Mouse (Mus musculus) kidney, adult 2 months (tissue): ENCODE data around the gene Dolpp1. TPM values are rescaled to one million over a fixed set of nuclear protein-coding genes. Genes with fewer than 3 reads are reported as not detected.
A peak's percentile ranks its signal among the peaks of the same experiment; 100 is the strongest.

Experiments
- DNase-seq: peaks from one replicate; pipeline ENCODE4 v3.0.0; 2021
- H3K27ac ChIP-seq: fragments of 200-500 bp; 2 replicates; pipeline ENCODE4 v1.5.1; 2012; ENCODE audit warnings: low read depth, low read length, control low read depth, inconsistent platforms; ENCODE audit not compliant: insufficient read depth
- H3K27me3 ChIP-seq: fragments of 200-500 bp; replicated peaks from 2 replicates; pipeline ENCODE4 v1.6.1; 2012; ENCODE audit warnings: mild to moderate bottlenecking, moderate library complexity, low read length, inconsistent platforms; ENCODE audit not compliant: control insufficient read depth, insufficient read depth
- H3K36me3 ChIP-seq: fragments of 200-500 bp; 2 replicates; pipeline ENCODE4 v1.6.1; 2012; ENCODE audit warnings: mild to moderate bottlenecking, moderate library complexity, low read length, inconsistent platforms; ENCODE audit not compliant: control insufficient read depth, insufficient read depth
- H3K4me1 ChIP-seq: fragments of 200-500 bp; 2 replicates; pipeline ENCODE4 v1.6.1; 2011; ENCODE audit warnings: low read length; ENCODE audit not compliant: control insufficient read depth, insufficient read depth
- H3K4me3 ChIP-seq: fragments of 200-500 bp; 2 replicates; pipeline ENCODE4 v1.5.1; 2011; ENCODE audit warnings: mild to moderate bottlenecking, low read depth, low read length, control low read depth; ENCODE audit not compliant: insufficient read depth
- CTCF ChIP-seq: fragments of 200-500 bp; conservative IDR thresholded peaks from 2 replicates; pipeline ENCODE4 v1.5.1; 2011; ENCODE audit warnings: low read depth, mild to moderate bottlenecking, control low read depth, low read length, moderate library complexity, mixed read lengths; ENCODE audit not compliant: insufficient read depth, insufficient read length
- POLR2A ChIP-seq: fragments of 200-500 bp; IDR thresholded peaks from one replicate; pipeline ENCODE4 v1.6.1; 2011; ENCODE audit warnings: low read depth, low read length, control low read depth
- WGBS: fragments of 180-500 bp; shearing (Covaris S2); methylation state at CpG from one replicate; pipeline ENCODE4 v1.1.7; 2018; 5-methylcytosine and 5-hydroxymethylcytosine counted together
- polyA plus RNA-seq: library from polyadenylated mRNA; depleted of rRNA; stranded (reverse); fragments of >200 nt; gene quantifications from 2 replicates; pipeline ENCODE4 v1.2.3, GENCODE M21; 2012

The Dolpp1 gene
- polyA plus RNA-seq, 1 experiment: 30.6 TPM

DNA sequence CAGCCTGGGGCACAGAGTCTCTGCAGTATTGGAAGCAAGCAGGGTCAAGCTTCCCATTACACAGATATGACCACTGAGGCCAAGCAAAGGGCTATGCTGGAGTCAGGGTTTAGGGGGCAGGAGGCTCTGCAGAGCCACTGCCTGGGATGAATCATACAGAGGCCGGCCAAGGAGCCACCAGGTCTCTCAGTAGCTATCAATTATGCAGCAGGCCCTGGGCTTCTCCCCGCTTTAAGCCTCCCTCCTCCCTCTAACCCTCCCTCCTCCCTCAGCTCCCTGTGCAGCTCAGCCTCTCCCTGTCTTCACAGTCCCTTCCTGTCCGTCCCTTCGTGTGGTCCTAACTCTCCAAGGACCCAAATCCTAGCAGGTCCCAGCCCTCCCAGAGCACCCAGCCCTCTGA lies 35.8 kb upstream of the Dolpp1 start:
- peaks cover 4% of the 10 kb centered on the region; the same call in 1 of the 2 replicates for H3K4me1 ChIP-seq
- no peaks in the 10 kb centered on the region for H3K36me3 ChIP-seq
- no peaks in the 10 kb centered on the region for H3K27me3 ChIP-seq
- no peak for TF ChIP-seq POLR2A
- no peak for TF ChIP-seq CTCF
- DNase-seq: no peak
- 60% methylated on average over 4 of the region's 4 CpGs for WGBS
- H3K4me3 ChIP-seq: no peak overlapping the region
- no peak overlapping the region for H3K27ac ChIP-seq

DNA sequence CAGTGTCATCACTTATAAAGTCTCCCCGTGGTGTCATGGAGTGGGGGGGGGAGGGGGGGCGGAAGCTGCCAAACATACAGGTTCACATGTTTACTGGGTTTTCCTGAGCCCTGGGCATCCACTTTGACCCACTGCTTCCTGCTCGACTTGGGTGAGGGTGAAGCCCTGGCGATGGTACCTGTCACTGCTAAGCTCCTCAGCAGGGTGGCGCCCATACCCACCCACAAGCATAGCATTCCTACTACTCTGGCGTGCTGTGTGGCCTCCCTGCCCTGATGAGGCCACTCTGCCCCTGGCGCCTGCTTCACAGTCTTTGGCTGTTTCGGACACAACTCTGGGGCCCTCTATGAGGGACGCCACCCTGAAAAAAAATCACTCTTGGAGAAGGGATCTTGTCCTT lies 35.1 kb upstream of the Dolpp1 start:
- H3K36me3 ChIP-seq: no peaks in the 10 kb centered on the region
- no peak for DNase-seq
- TF ChIP-seq POLR2A: no peak
- no peak for TF ChIP-seq CTCF
- no peak overlapping the region for H3K4me3 ChIP-seq
- no peak overlapping the region for H3K27ac ChIP-seq
- peaks cover 4% of the 10 kb centered on the region; the same call in 1 of the 2 replicates for H3K4me1 ChIP-seq
- 74% methylated on average over 9 of the region's 9 CpGs for WGBS
- no peaks in the 10 kb centered on the region for H3K27me3 ChIP-seq

DNA sequence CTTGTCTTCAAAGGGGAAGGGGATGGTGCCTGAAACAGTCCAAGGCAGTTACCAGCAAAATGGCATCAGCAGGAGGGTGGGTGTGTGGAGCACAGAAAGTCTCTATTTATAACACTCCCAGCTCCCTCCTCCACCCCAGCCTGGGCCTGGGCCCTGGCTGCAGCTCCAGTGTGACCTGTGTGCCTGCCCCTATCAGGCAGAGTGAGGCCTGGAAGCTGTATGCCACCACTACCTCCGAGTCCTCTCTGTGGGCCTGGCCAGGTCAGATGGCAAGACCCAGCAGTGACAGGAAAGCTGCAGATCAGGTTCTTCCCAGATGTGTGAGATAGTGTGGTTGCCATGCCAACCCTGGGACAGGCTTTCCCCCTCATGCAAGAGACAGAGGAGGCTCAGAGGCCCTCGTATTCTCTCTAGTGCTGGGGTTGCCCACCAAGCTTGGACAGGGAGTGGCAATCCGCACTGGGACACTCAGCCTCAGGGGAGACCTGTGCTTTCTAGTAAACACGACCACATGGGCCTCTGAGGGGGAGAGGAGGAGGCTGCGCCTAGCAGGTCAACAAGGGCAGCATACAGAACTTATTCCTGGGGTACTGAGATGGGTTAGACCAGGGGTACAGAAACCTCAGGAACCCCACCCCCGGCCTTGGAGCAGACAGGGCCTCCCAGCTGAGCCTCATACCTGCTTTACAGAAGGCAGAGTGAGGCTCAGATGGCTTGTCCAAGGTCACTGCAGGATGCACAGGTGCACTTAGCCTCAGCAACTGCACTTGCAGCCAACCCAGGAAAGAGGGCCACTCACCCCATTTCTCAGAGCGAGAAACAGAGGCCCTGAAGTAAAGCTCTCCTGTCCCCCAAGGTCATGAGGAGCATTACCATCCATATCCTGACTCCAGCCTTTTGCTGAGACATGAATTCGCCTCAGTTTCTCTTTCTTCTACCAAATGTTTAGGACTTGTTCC lies 34.2 kb upstream of the Dolpp1 start:
- 47% methylated on average over 8 of the region's 8 CpGs for WGBS
- H3K27me3 ChIP-seq: no peaks in the 10 kb centered on the region
- no peak for DNase-seq
- H3K4me3 ChIP-seq: peak overlapping the region; percentile 9; the same call in 1 of the 2 replicates
- no peaks in the 10 kb centered on the region for H3K36me3 ChIP-seq
- H3K27ac ChIP-seq: peak overlapping the region; percentile 29; the same call in 1 of the 2 replicates
- TF ChIP-seq POLR2A: no peak
- no peak for TF ChIP-seq CTCF
- peaks cover 4% of the 10 kb centered on the region; the same call in 1 of the 2 replicates for H3K4me1 ChIP-seq

DNA sequence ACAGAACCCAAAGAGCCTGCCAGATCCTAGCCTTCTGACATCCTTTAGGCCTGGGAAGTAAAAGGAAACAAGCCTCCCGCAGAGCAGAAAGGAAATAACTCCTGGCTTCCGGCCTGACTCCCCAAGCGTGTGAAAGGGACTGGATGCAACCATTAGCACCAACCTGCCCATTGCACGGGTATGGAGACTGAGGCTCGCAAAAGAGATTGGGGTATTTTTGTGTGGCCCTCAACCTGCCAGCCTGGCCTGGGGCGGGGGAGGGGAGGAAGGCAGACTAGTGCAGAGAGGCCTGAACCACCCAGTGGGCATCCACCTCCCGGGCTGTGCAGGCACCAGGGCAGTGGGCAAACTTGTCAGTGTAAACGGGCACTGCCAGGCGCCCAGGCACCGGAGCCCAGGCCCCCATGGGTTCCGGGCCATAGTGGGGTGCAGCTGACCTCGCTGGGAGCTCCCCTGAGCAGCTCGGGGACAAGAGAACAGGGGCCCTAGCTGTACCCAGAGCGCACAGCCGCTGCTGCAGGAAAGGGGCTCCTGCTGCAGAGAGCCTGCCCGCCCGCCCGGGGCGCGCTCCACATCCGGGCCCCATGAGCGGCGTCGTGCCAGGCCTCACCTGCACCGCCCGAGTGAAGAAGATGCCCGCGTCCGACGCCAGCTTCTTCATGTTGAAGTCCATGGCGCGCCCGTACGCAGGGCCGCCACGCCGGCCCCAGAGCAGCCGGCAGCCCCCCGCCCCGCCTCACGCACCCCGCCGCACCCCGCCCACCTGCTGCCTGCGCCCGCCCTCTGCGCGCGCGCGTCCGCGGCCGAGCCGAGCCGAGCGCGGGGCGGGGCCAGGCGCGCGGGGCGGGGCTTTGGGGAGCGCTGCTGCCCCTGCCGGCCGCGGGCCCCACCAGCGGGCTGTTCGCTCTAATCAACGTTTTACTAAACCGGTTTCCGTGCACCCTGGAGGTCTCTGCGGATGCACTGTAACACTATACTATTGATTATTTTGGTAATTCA lies 33.2 kb upstream of the Dolpp1 start, which contains the start of gene Sh3glb2:
Gene Sh3glb2, minus strand, starts transcription at position 805 of the 999 bp plus-strand sequence.
- Histone ChIP-seq H3K4me3 (peak within 1 kb of the TSS; percentile 94), H3K36me3 (no peaks in the 10 kb centered on the region), H3K27me3 (no peaks in the 10 kb centered on the region), H3K27ac (peak within 1 kb of the TSS; percentile 54), H3K4me1 (peaks cover 4% of the 10 kb centered on the region; the same call in 1 of the 2 replicates)
- WGBS: 1% methylated on average over 65 of the region's 73 CpGs
- TF ChIP-seq CTCF (peak; percentile 39), POLR2A (no peak)
- peak; percentile 85 for DNase-seq

DNA sequence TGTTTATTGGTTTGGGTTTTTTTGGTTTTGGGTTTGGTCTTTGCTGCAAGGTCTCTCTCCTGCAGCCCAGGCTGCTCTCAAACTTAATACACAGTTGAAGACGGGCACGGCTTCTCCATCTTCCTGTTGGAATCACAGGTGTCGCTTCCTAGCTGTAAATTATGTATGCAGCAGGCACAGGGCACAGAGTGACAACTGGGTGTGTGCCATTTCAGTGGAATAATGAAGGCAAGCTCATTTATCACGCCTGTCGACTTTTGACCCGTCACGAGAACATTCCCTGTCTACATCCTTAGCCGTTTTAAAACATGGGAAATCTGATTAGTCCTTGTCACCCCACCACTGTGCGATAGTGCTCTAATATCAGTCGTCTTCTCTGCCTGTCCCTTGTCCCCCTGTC lies 31.4 kb upstream of the Dolpp1 start:
- no peak overlapping the region for H3K4me3 ChIP-seq
- no peak overlapping the region for H3K27ac ChIP-seq
- no peak for TF ChIP-seq POLR2A
- no peak for TF ChIP-seq CTCF
- H3K36me3 ChIP-seq: no peaks in the 10 kb centered on the region
- H3K4me1 ChIP-seq: peaks cover 14% of the 10 kb centered on the region
- H3K27me3 ChIP-seq: no peaks in the 10 kb centered on the region
- WGBS: 61% methylated on average over 10 of the region's 10 CpGs
- peak; percentile 58 for DNase-seq

DNA sequence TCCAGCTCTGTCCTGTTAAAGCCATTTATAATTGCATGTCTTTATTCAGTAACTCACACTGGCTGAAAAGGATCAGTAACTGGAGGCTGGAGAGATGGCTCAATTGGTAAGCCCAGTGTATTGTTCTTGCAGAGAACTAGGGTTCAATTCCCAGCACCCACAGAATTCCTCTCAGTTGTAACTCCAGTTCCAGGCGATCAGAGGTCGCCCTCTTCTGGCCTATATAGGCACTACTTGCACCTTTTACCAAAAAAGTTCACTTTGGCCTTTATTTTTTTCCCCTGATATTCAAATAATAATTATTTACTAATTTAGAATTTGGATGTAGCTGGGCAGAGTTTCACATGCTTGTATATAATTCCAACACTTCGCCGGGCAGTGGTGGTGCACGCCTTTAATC lies 29.2 kb upstream of the Dolpp1 start:
- DNase-seq: no peak

More for the DNA sequence above, 29.2 kb upstream of the Dolpp1 start:
- Histone ChIP-seq H3K27ac (no peak overlapping the region), H3K36me3 (no peaks in the 10 kb centered on the region), H3K4me3 (no peak overlapping the region), H3K27me3 (no peaks in the 10 kb centered on the region), H3K4me1 (peaks cover 14% of the 10 kb centered on the region)
- WGBS: 80% methylated on average over 5 of the region's 5 CpGs
- TF ChIP-seq POLR2A (no peak), CTCF (0 out of 2 replicates have a peak, but pooled peaks have one; percentile 13)
